Mouse (Mus musculus) CH12.LX (cell line): ENCODE measurements around the gene Lrrfip1. TPM values are rescaled to one million over a fixed set of nuclear protein-coding genes. Genes with fewer than 3 reads are reported as not detected.

Experiments used
- DNase-seq: peaks from one replicate; pipeline ENCODE4 v3.0.0-alpha.2; 2013; ENCODE audit errors: extremely low read depth
- H3K27ac ChIP-seq: 2 replicates; pipeline ENCODE4 v1.5.1; 2012; ENCODE audit warnings: low read depth, mild to moderate bottlenecking, control low read depth, moderate library complexity; ENCODE audit not compliant: insufficient read depth
- H3K27me3 ChIP-seq: replicated peaks from 2 replicates; pipeline ENCODE3; 2012; ENCODE audit warnings: inconsistent platforms
- H3K36me3 ChIP-seq, 2 experiments: replicated peaks in 1 of 2; 2 replicates each; pipeline versions ENCODE3 to v1.6.1; 2012; ENCODE audit warnings: inconsistent platforms in 1 of 2, low read length in 1 of 2, mild to moderate bottlenecking in 1 of 2, mixed read lengths in 1 of 2, moderate library complexity in 1 of 2; ENCODE audit not compliant: control insufficient read depth in 1 of 2, insufficient read depth in 1 of 2
- H3K4me1 ChIP-seq, 2 experiments: 2 replicates each; pipeline ENCODE4 v1.6.1; 2012; ENCODE audit warnings: inconsistent platforms in 1 of 2, moderate library complexity in 1 of 2; ENCODE audit not compliant: insufficient read depth in 2 of 2, control insufficient read depth in 1 of 2
- H3K4me2 ChIP-seq: 2 replicates; pipeline ENCODE4 v1.6.1; 2012; ENCODE audit warnings: low read depth, mild to moderate bottlenecking, control low read depth; ENCODE audit not compliant: poor library complexity, insufficient read depth, severe bottlenecking
- H3K4me3 ChIP-seq, 3 experiments: fragments of 150-350 bp in 1 of 3; sonication (generic) in 1 of 3; replicated peaks in 1 of 3; 2 replicates each; pipeline versions ENCODE3 to v1.5.1; 2011 to 2012; ENCODE audit warnings: low read depth in 2 of 3, low read length in 2 of 3, mild to moderate bottlenecking in 2 of 3, moderate library complexity in 2 of 3, control low read depth in 1 of 3, improper control_type of control experiment in 1 of 3, inconsistent platforms in 1 of 3, mixed read lengths in 1 of 3; ENCODE audit not compliant: poor library complexity in 1 of 3
- H3K79me2 ChIP-seq: replicated peaks from 2 replicates; pipeline ENCODE4 v1.6.1; 2012; ENCODE audit warnings: mild to moderate bottlenecking, moderate library complexity; ENCODE audit not compliant: control insufficient read depth, poor library complexity, insufficient read depth, severe bottlenecking; ENCODE audit errors: extremely low read depth
- H3K9ac ChIP-seq: 2 replicates; pipeline ENCODE4 v1.6.1; 2012; ENCODE audit warnings: low read depth, mild to moderate bottlenecking, control low read depth, moderate library complexity; ENCODE audit not compliant: insufficient read depth
- H3K9me3 ChIP-seq: replicated peaks from 2 replicates; pipeline ENCODE3; 2012; ENCODE audit warnings: low read length, inconsistent platforms, mixed read lengths
- CHD1 ChIP-seq: IDR thresholded peaks from 2 replicates; pipeline ENCODE4 v1.6.1; 2012; ENCODE audit warnings: low read depth, low read length, improper control_type of control experiment, inconsistent platforms
- CTCF ChIP-seq, 2 experiments: IDR thresholded peaks in 1 of 2; conservative IDR thresholded peaks in 1 of 2; 2 replicates each; pipeline ENCODE4 v1.5.1; 2011 to 2012; ENCODE audit warnings: low read depth in 2 of 2, low read length in 2 of 2, improper control_type of control experiment in 1 of 2, inconsistent platforms in 1 of 2, mild to moderate bottlenecking in 1 of 2, moderate library complexity in 1 of 2
- ETS1 ChIP-seq: conservative IDR thresholded peaks from 2 replicates; pipeline ENCODE4 v1.6.1; 2012; ENCODE audit warnings: low read depth, mild to moderate bottlenecking, inconsistent platforms, low read length, improper control_type of control experiment, moderate library complexity
- IRF4 ChIP-seq: IDR thresholded peaks from 2 replicates; pipeline ENCODE4 v1.6.1; 2014; ENCODE audit warnings: low read depth, mild to moderate bottlenecking, inconsistent platforms, low read length, improper control_type of control experiment
- JUN ChIP-seq: IDR thresholded peaks from 2 replicates; pipeline ENCODE4 v1.6.1; 2011; ENCODE audit warnings: low read depth, mild to moderate bottlenecking, low read length, improper control_type of control experiment, moderate library complexity; ENCODE audit not compliant: insufficient read depth
- JUND ChIP-seq: conservative IDR thresholded peaks from 2 replicates; pipeline ENCODE4 v1.6.1; 2011; ENCODE audit warnings: low read depth, low read length, improper control_type of control experiment
- MAFK ChIP-seq: IDR thresholded peaks from 2 replicates; pipeline ENCODE4 v1.6.1; 2011; ENCODE audit warnings: low read length, improper control_type of control experiment; ENCODE audit not compliant: insufficient replicate concordance
- MAZ ChIP-seq: IDR thresholded peaks from 2 replicates; pipeline ENCODE4 v1.6.1; 2012; ENCODE audit warnings: low read depth, mild to moderate bottlenecking, inconsistent platforms, low read length, improper control_type of control experiment, moderate library complexity
- MXI1 ChIP-seq: IDR thresholded peaks from 2 replicates; pipeline ENCODE4 v1.6.1; 2011; ENCODE audit warnings: mild to moderate bottlenecking, low read depth, low read length, improper control_type of control experiment
- NELFE ChIP-seq: IDR thresholded peaks from 2 replicates; pipeline ENCODE4 v1.6.1; 2011; ENCODE audit warnings: low read depth, low read length, improper control_type of control experiment
- NRF1 ChIP-seq: IDR thresholded peaks from 2 replicates; pipeline ENCODE4 v1.6.1; 2014; ENCODE audit warnings: low read depth, mild to moderate bottlenecking, inconsistent platforms, low read length, improper control_type of control experiment, moderate library complexity
- PAX5 ChIP-seq: IDR thresholded peaks from 2 replicates; pipeline ENCODE4 v1.6.1; 2012; ENCODE audit warnings: low read length, inconsistent platforms, mixed read lengths
- POLR2AphosphoS2 ChIP-seq: IDR thresholded peaks from 2 replicates; pipeline ENCODE4 v1.6.1; 2011; ENCODE audit warnings: low read depth, low read length, improper control_type of control experiment
- RAD21 ChIP-seq: IDR thresholded peaks from 2 replicates; pipeline ENCODE4 v1.6.1; 2011; ENCODE audit warnings: low read depth, mild to moderate bottlenecking, low read length, improper control_type of control experiment, moderate library complexity
- RCOR1 ChIP-seq: conservative IDR thresholded peaks from 2 replicates; pipeline ENCODE4 v1.6.1; 2012; ENCODE audit warnings: low read depth, mild to moderate bottlenecking, inconsistent platforms, low read length, improper control_type of control experiment
- SMC3 ChIP-seq: IDR thresholded peaks from 2 replicates; pipeline ENCODE4 v1.6.1; 2011; ENCODE audit warnings: low read depth, low read length, improper control_type of control experiment
- TBP ChIP-seq: conservative IDR thresholded peaks from 2 replicates; pipeline ENCODE4 v1.6.1; 2011; ENCODE audit warnings: low read depth, low read length, improper control_type of control experiment
- UBTF ChIP-seq: IDR thresholded peaks from 2 replicates; pipeline ENCODE4 v1.6.1; 2012; ENCODE audit warnings: low read depth, mild to moderate bottlenecking, inconsistent platforms, low read length, improper control_type of control experiment, moderate library complexity
- USF2 ChIP-seq: conservative IDR thresholded peaks from 2 replicates; pipeline ENCODE4 v1.6.1; 2011; ENCODE audit warnings: low read depth, low read length, improper control_type of control experiment
- ZKSCAN1 ChIP-seq: IDR thresholded peaks from 2 replicates; pipeline ENCODE4 v1.6.1; 2012; ENCODE audit warnings: low read depth, inconsistent platforms, low read length, improper control_type of control experiment, borderline replicate concordance
- ZMIZ1 ChIP-seq: IDR thresholded peaks from 2 replicates; pipeline ENCODE4 v1.6.1; 2012; ENCODE audit warnings: low read depth, mild to moderate bottlenecking, inconsistent platforms, low read length, improper control_type of control experiment
- ZNF384 ChIP-seq: IDR thresholded peaks from 2 replicates; pipeline ENCODE4 v1.6.1; 2012; ENCODE audit warnings: low read depth, low read length, improper control_type of control experiment, inconsistent platforms
- dilution Hi-C: fragments of 300-500 bp; cut with MboI; formaldehyde crosslinking; loops from 2 replicates; pipeline ENCODE4 v1.14.3; 2020; ENCODE audit warnings: low sequenced_read_pairs; ENCODE audit not compliant: extremely low pct_unique_long_range_greater_than_20kb, extremely low pct_ligation_motif_present
- in situ Hi-C: fragments of 300-500 bp; cut with MboI; formaldehyde crosslinking; loops from 3 replicates; pipeline ENCODE4 v1.14.3; 2019; ENCODE audit warnings: low sequenced_read_pairs, low pct_ligation_motif_present, low pct_unique_long_range_greater_than_20kb, mixed read lengths
- polyA plus RNA-seq: library from polyadenylated mRNA; unstranded; fragments of >175 nt; gene quantifications from 2 replicates; pipeline ENCODE4 v1.2.1, GENCODE M21; 2012; ENCODE audit warnings: low read depth; ENCODE audit not compliant: insufficient read length
- total RNA-seq, 2 experiments: library from RNA; depleted of rRNA; stranded (reverse); fragments of 300-350 nt in 1 of 2; fragments of >200 nt in 1 of 2; gene quantifications; 2 replicates each; pipeline ENCODE4 v1.2.3; 2012 to 2014

Lrrfip1 gene
- total and polyA plus RNA-seq, 3 experiments: 17.2 to 30.5 (median 19.1) TPM

DNA sequence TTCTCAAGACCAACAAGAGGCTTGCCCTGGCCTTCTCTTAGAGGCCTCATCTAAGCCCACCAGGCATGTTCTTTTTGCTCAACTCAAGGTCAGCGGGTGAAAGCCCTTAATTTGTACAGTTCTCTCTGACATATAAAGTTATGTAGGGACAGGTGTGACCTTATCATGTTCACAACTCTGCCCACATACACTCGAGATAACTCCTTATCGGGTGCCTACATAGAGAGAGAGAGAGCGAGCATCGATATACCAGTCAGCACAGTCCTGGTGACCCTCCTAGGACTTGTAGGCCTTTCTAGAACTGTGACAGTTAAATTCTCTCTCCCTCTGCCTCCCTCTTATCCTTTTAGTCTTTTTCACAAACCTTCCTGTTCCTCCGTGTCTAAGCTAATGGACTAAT lies 67.5 kb downstream of the Lrrfip1 start:
- no peak for DNase-seq
- peaks cover 19 to 71% of the 10 kb centered on the region in 2 experiments for H3K4me1 ChIP-seq

DNA sequence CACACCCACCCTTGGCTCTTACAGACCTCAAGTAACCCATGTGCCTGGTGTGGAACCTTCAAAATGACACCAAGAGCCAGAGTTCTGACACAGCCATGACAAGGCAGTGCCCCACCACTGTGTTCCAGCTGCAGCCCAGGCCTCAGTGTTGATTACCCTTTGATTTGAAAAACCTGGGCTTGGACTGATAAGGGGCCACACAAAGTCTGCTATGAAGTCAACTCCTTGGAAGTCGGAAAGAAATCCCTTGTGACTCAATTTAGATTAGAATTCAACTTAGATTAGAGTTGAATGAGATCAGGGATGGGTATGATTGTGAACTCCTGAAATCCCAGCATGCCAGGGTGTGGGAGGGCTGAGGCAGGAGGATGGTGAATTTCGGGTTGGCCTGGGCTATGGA lies 68.1 kb downstream of the Lrrfip1 start:
- H3K27ac ChIP-seq: no peak overlapping the region
- peaks cover 5% of the 10 kb centered on the region; the same call in 1 of the 2 replicates for H3K79me2 ChIP-seq
- no peak for DNase-seq
- in situ Hi-C loops (no loop called here), dilution Hi-C loops (no loop called here)
- H3K4me1 ChIP-seq: peaks cover 19 to 65% of the 10 kb centered on the region in 2 experiments
- no peaks in the 10 kb centered on the region for H3K9me3 ChIP-seq
- H3K4me2 ChIP-seq: no peak overlapping the region
- H3K9ac ChIP-seq: no peak overlapping the region
- TF ChIP-seq CHD1 (no peak), ETS1 (no peak), ZNF384 (no peak), IRF4 (no peak), MAFK (no peak), MXI1 (no peak), TBP (no peak), NRF1 (no peak), POLR2AphosphoS2 (no peak), ZKSCAN1 (no peak), SMC3 (no peak), PAX5 (no peak), ZMIZ1 (no peak), RAD21 (no peak), CTCF (conservative IDR thresholded peaks at IDR 0.05 in 1 of 2, IDR thresholded peaks at IDR 0.05 in 1 of 2; ENCODE audit: low read depth in 2 of 2, low read length in 2 of 2) (no peak)
- no peaks in the 10 kb centered on the region for H3K27me3 ChIP-seq
- H3K4me3 ChIP-seq: no peak overlapping the region
- peaks cover 10 to 76% of the 10 kb centered on the region in 2 experiments for H3K36me3 ChIP-seq

More for the DNA sequence above, 67.5 kb downstream of the Lrrfip1 start:
- no peak overlapping the region for H3K4me3 ChIP-seq
- in situ Hi-C loops: no loop called here
- TF ChIP-seq JUND (no peak), RAD21 (no peak), USF2 (no peak), JUN (no peak), SMC3 (no peak), NELFE (no peak), UBTF (no peak), MAZ (no peak), RCOR1 (no peak), ZNF384 (no peak), MAFK (no peak), TBP (no peak), ETS1 (no peak)
- TF ChIP-seq, all 38 proteins: peak for 0
- Histone ChIP-seq H3K9ac (no peak overlapping the region), H3K36me3 (peaks cover 10 to 76% of the 10 kb centered on the region in 2 experiments), H3K9me3 (no peaks in the 10 kb centered on the region), H3K27me3 (no peaks in the 10 kb centered on the region), H3K79me2 (peaks cover 5% of the 10 kb centered on the region; the same call in 1 of the 2 replicates), H3K27ac (no peak overlapping the region), H3K4me2 (no peak overlapping the region)
- dilution Hi-C loops: no loop called here
